Mouse (Mus musculus) hindbrain, embryonic 13.5 days (tissue): ENCODE measurements around the gene Ttc4. TPM values are rescaled to one million over a fixed set of nuclear protein-coding genes. Genes with fewer than 3 reads are reported as not detected.

Experiments
- polyA plus RNA-seq: library from polyadenylated mRNA; unstranded; fragments of >200 nt; fragmentation: Nextera tagmentation; extraction: Ambion mirVana; gene quantifications from 2 replicates; pipeline ENCODE4 v1.2.1, GENCODE M21; 2015

Ttc4 gene
- polyA plus RNA-seq, 1 experiment from 2014 or later: 112 TPM

Other genes starting within 250 kb of the Ttc4 start
- gene Pcsk9, start 214.6 kb downstream of the Ttc4 start, polyA plus RNA-seq: 1.3 and 1.6 TPM in 2 replicates
- not detected in 2 replicates for gene Bsnd, start 186.7 kb downstream of the Ttc4 start, polyA plus RNA-seq
- gene Dhcr24, start 117.9 kb downstream of the Ttc4 start, polyA plus RNA-seq: 6.3 and 6.5 TPM in 2 replicates
- gene Lexm, start 61.7 kb downstream of the Ttc4 start, polyA plus RNA-seq: 0.10 TPM in 1 of 2 replicates, not detected in the other
- gene Ttc22, start 56.5 kb downstream of the Ttc4 start, polyA plus RNA-seq: 1.6 and 1.7 TPM in 2 replicates
- gene Pars2, start 27.9 kb downstream of the Ttc4 start, polyA plus RNA-seq: 8.4 and 9.2 TPM in 2 replicates
- gene Mroh7, start 52.0 kb upstream of the Ttc4 start, polyA plus RNA-seq: 0.21 and 0.36 TPM in 2 replicates
- not detected in 2 replicates for gene Fam151a, start 54.9 kb upstream of the Ttc4 start, polyA plus RNA-seq
- gene Acot11, start 126.1 kb upstream of the Ttc4 start, polyA plus RNA-seq: 1.3 and 1.5 TPM in 2 replicates
- 179 and 180 TPM in 2 replicates for gene Ssbp3, start 231.8 kb upstream of the Ttc4 start, polyA plus RNA-seq